Mouse (Mus musculus) embryonic facial prominence, embryonic 12.5 days (tissue): ENCODE data around the gene Tbx19. TPM values are rescaled to one million over a fixed set of nuclear protein-coding genes. Genes with fewer than 3 reads are reported as not detected.
A peak's percentile ranks its signal among the peaks of the same experiment; 100 is the strongest.

Experiments
- ATAC-seq: fragments of 200-750 bp; cut with Nextera tagmentation; 2 replicates; pipeline ENCODE4 v1.8.0; 2017; ENCODE audit not compliant: insufficient number of reproducible peaks, insufficient read depth, low FRiP score, low TSS enrichment
- H3K27ac ChIP-seq: fragments of 300-500 bp; sonication (generic); 2 replicates; pipeline ENCODE4 v1.5.1; 2016; ENCODE audit warnings: mild to moderate bottlenecking
- H3K27me3 ChIP-seq: fragments of 300-500 bp; sonication (generic); 2 replicates; pipeline ENCODE4 v1.6.1; 2016; ENCODE audit warnings: mild to moderate bottlenecking, moderate library complexity
- H3K36me3 ChIP-seq: fragments of 300-500 bp; sonication (generic); 2 replicates; pipeline ENCODE4 v1.6.1; 2016; ENCODE audit warnings: mild to moderate bottlenecking
- H3K4me1 ChIP-seq: fragments of 300-500 bp; sonication (generic); 2 replicates; pipeline ENCODE4 v1.6.1; 2016
- H3K4me2 ChIP-seq: fragments of 300-500 bp; sonication (generic); replicated peaks from 2 replicates; pipeline ENCODE4 v1.6.1; 2016; ENCODE audit warnings: mild to moderate bottlenecking, moderate library complexity
- H3K4me3 ChIP-seq: fragments of 300-500 bp; sonication (generic); 2 replicates; pipeline ENCODE4 v1.5.1; 2016; ENCODE audit warnings: mild to moderate bottlenecking
- H3K9ac ChIP-seq: fragments of 300-500 bp; sonication (generic); 2 replicates; pipeline ENCODE4 v1.6.1; 2016; ENCODE audit warnings: mild to moderate bottlenecking, moderate library complexity
- H3K9me3 ChIP-seq: fragments of 300-500 bp; sonication (generic); 2 replicates; pipeline ENCODE4 v1.6.1; 2016; ENCODE audit warnings: mild to moderate bottlenecking, moderate library complexity
- WGBS: fragments of 180-500 bp; shearing (Covaris S2); methylation state at CpG from one replicate; pipeline ENCODE4 v1.1.7; 2016; 5-methylcytosine and 5-hydroxymethylcytosine counted together
- polyA plus RNA-seq: library from polyadenylated mRNA; unstranded; fragments of >200 nt; fragmentation: Nextera tagmentation; extraction: Ambion mirVana; gene quantifications from 2 replicates; pipeline ENCODE4 v1.2.1, GENCODE M21; 2016

Tbx19 gene
- polyA plus RNA-seq, 1 experiment from 2014 or later: not detected

- Histone ChIP-seq H3K27me3 (no peaks in the 10 kb centered on the region), H3K27ac (no peak overlapping the region), H3K4me2 (no peak overlapping the region), H3K9me3 (no peaks in the 10 kb centered on the region), H3K36me3 (peaks cover 9% of the 10 kb centered on the region; the same call in 1 of the 2 replicates), H3K4me1 (no peaks in the 10 kb centered on the region), H3K9ac (no peak overlapping the region), H3K4me3 (no peak overlapping the region)
- ATAC-seq: no peak
- 76% methylated on average over 6 of the region's 6 CpGs for WGBS
These were observed 22.8 kb upstream of the Tbx19 start for GRCm38 (mm10) chr1:165183400-165183799.

DNA sequence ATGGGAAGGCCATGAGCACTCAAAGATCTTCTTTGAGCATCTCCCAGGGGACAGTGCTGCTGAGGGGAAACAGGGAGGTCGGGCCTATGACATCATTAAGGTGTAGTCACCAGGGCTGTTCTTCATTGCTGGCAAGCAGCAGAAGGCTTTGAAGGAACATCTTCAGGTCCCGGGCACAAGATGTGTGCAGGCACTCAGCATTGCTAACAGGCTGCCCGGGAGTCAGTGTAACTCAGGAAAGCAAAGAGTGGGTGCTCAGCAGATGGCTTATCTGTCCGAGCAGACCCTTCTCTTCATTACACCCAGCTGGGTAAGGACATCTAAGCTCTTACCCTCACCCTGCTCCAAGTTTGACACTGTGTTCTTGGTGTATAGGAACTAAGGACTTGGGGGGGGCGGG lies 18.7 kb upstream of the Tbx19 start:
- H3K4me3 ChIP-seq: no peak overlapping the region
- no peaks in the 10 kb centered on the region for H3K27me3 ChIP-seq
- ATAC-seq: no peak
- no peak overlapping the region for H3K9ac ChIP-seq
- no peaks in the 10 kb centered on the region for H3K9me3 ChIP-seq
- WGBS: 90% methylated on average over 5 of the region's 5 CpGs
- H3K36me3 ChIP-seq: peaks cover 17% of the 10 kb centered on the region; the same call in 1 of the 2 replicates
- no peaks in the 10 kb centered on the region for H3K4me1 ChIP-seq
- H3K27ac ChIP-seq: no peak overlapping the region
- H3K4me2 ChIP-seq: no peak overlapping the region

DNA sequence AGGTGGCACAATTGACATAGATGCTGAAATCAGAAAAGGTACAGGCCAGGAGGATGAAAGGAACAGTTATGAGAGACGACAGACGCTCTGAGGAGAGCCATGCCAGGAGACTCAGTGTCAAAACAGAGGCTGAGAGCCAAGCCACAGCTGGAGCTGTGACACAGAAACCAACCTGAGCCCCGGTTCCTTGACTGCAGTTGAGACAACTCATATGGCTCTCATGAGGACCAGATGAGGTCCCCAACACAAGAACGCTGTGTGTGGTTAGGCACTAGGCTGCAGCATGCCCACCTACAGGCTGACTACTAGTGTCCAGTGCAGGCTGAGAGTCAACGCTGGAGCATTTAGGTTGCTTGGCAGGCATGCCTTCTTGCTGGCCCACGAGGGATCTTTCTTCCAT lies 17.5 kb upstream of the Tbx19 start:
- ATAC-seq: no peak
- H3K9ac ChIP-seq: no peak overlapping the region
- peaks cover 12% of the 10 kb centered on the region; the same call in 1 of the 2 replicates for H3K36me3 ChIP-seq
- WGBS: 77% methylated on average over 6 of the region's 6 CpGs
- no peaks in the 10 kb centered on the region for H3K27me3 ChIP-seq
- H3K4me1 ChIP-seq: no peaks in the 10 kb centered on the region
- no peak overlapping the region for H3K27ac ChIP-seq
- H3K4me2 ChIP-seq: no peak overlapping the region
- no peak overlapping the region for H3K4me3 ChIP-seq
- no peaks in the 10 kb centered on the region for H3K9me3 ChIP-seq

- H3K4me1 ChIP-seq: no peaks in the 10 kb centered on the region
- 51% methylated on average over 9 of the region's 9 CpGs for WGBS
- H3K4me3 ChIP-seq: no peak overlapping the region
- no peaks in the 10 kb centered on the region for H3K27me3 ChIP-seq
- H3K9ac ChIP-seq: no peak overlapping the region
- H3K9me3 ChIP-seq: no peaks in the 10 kb centered on the region
- H3K27ac ChIP-seq: no peak overlapping the region
- peaks cover 12% of the 10 kb centered on the region; the same call in 1 of the 2 replicates for H3K36me3 ChIP-seq
- no peak overlapping the region for H3K4me2 ChIP-seq
- ATAC-seq: no peak
These were observed 13.6 kb upstream of the Tbx19 start for GRCm38 (mm10) chr1:165174059-165174616.

DNA sequence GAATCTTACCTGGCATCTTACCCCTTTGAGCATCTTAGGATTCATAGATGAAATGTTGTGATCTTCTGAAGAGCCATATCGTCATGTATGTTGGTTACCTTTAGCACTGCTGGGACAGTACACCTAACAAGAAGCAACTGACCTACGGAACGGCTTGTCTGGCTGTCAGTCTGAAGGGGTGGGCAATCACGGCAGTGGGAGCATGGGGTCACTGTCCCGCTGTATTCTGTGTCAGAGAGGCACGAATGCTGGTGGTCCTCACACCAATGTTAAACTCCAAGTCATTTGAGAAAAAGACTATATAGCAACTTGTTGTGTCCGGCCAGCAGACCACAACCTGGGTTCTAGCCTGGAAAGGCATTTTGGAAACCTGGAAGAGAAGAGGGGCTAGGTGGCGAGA lies 10.7 kb upstream of the Tbx19 start:
- no peaks in the 10 kb centered on the region for H3K4me1 ChIP-seq
- no peaks in the 10 kb centered on the region for H3K9me3 ChIP-seq
- no peaks in the 10 kb centered on the region for H3K27me3 ChIP-seq
- H3K4me2 ChIP-seq: no peak overlapping the region
- H3K9ac ChIP-seq: no peak overlapping the region
- no peak for ATAC-seq
- WGBS: 83% methylated on average over 8 of the region's 8 CpGs
- no peak overlapping the region for H3K27ac ChIP-seq
- no peaks in the 10 kb centered on the region for H3K36me3 ChIP-seq
- H3K4me3 ChIP-seq: no peak overlapping the region

- Histone ChIP-seq H3K4me1 (no peaks in the 10 kb centered on the region), H3K4me2 (no peak overlapping the region), H3K27me3 (no peaks in the 10 kb centered on the region), H3K9me3 (no peaks in the 10 kb centered on the region), H3K4me3 (no peak overlapping the region), H3K9ac (no peak overlapping the region), H3K36me3 (no peaks in the 10 kb centered on the region), H3K27ac (no peak overlapping the region)
- ATAC-seq: no peak
- 64% methylated on average over 5 of the region's 5 CpGs for WGBS
These were observed 9.6 kb upstream of the Tbx19 start for GRCm38 (mm10) chr1:165170157-165170556.

- no peaks in the 10 kb centered on the region for H3K9me3 ChIP-seq
- WGBS: 89% methylated on average over 3 of the region's 3 CpGs
- no peak overlapping the region for H3K27ac ChIP-seq
- H3K4me2 ChIP-seq: no peak overlapping the region
- no peaks in the 10 kb centered on the region for H3K4me1 ChIP-seq
- H3K4me3 ChIP-seq: no peak overlapping the region
- no peaks in the 10 kb centered on the region for H3K27me3 ChIP-seq
- H3K36me3 ChIP-seq: no peaks in the 10 kb centered on the region
- no peak overlapping the region for H3K9ac ChIP-seq
- no peak for ATAC-seq
These were observed 8.9 kb upstream of the Tbx19 start for GRCm38 (mm10) chr1:165169462-165169861.

- H3K4me2 ChIP-seq: no peak overlapping the region
- WGBS: 57% methylated on average over 6 of the region's 6 CpGs
- H3K9me3 ChIP-seq: no peaks in the 10 kb centered on the region
- no peak for ATAC-seq
- H3K4me3 ChIP-seq: no peak overlapping the region
- no peaks in the 10 kb centered on the region for H3K4me1 ChIP-seq
- H3K27ac ChIP-seq: no peak overlapping the region
- no peaks in the 10 kb centered on the region; the same call in 1 of the 2 replicates for H3K27me3 ChIP-seq
- no peaks in the 10 kb centered on the region for H3K36me3 ChIP-seq
- no peak overlapping the region for H3K9ac ChIP-seq
These were observed 4.3 kb upstream of the Tbx19 start for GRCm38 (mm10) chr1:165164920-165165319.

GRCm38 (mm10) chr1:165158841-165159240 lies 1.7 kb downstream of the Tbx19 start:
- no peak overlapping the region for H3K9ac ChIP-seq
- H3K4me3 ChIP-seq: no peak overlapping the region
- H3K4me2 ChIP-seq: no peak overlapping the region
- H3K27ac ChIP-seq: no peak overlapping the region
- WGBS: 79% methylated on average over 10 of the region's 10 CpGs
- no peaks in the 10 kb centered on the region for H3K36me3 ChIP-seq
- H3K27me3 ChIP-seq: no peaks in the 10 kb centered on the region; the same call in 1 of the 2 replicates
- H3K9me3 ChIP-seq: no peaks in the 10 kb centered on the region
- ATAC-seq: no peak
- H3K4me1 ChIP-seq: no peaks in the 10 kb centered on the region

DNA sequence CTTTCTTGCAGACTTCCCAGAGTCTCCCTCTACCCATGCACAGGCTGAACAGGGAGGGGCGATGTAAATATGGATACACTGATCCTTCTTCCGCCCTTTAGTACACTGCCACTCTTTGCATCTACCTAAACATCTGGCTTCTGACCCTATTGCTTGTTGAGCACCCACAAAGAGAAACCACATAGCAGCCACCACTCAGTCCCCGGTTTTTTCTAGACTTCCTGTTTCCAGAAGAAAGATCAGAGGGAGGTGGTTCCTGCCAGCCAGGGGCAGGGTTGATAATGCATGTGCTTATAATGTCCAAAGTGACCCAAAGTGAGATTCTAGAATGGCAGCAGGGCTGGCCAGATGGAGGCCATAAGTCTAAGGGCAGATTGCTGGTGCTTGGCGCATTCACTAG lies 6.4 kb downstream of the Tbx19 start:
- H3K27me3 ChIP-seq: no peaks in the 10 kb centered on the region
- H3K4me2 ChIP-seq: no peak overlapping the region
- H3K9me3 ChIP-seq: no peaks in the 10 kb centered on the region
- H3K4me3 ChIP-seq: no peak overlapping the region
- H3K36me3 ChIP-seq: no peaks in the 10 kb centered on the region
- H3K9ac ChIP-seq: no peak overlapping the region
- no peak overlapping the region for H3K27ac ChIP-seq
- 83% methylated on average over 4 of the region's 4 CpGs for WGBS
- ATAC-seq: no peak
- H3K4me1 ChIP-seq: no peaks in the 10 kb centered on the region

GRCm38 (mm10) chr1:165151216-165151615 lies 9.4 kb downstream of the Tbx19 start:
- H3K9me3 ChIP-seq: no peaks in the 10 kb centered on the region
- no peak overlapping the region for H3K4me2 ChIP-seq
- no peak overlapping the region for H3K4me3 ChIP-seq
- H3K27me3 ChIP-seq: no peaks in the 10 kb centered on the region
- H3K4me1 ChIP-seq: no peaks in the 10 kb centered on the region
- no peak for ATAC-seq
- no peak overlapping the region for H3K27ac ChIP-seq
- no peaks in the 10 kb centered on the region for H3K36me3 ChIP-seq
- 86% methylated on average over 8 of the region's 8 CpGs for WGBS
- no peak overlapping the region for H3K9ac ChIP-seq

- H3K9ac ChIP-seq: no peak overlapping the region
- H3K27ac ChIP-seq: no peak overlapping the region
- ATAC-seq: peak; percentile 70
- no peaks in the 10 kb centered on the region for H3K36me3 ChIP-seq
- no peaks in the 10 kb centered on the region for H3K9me3 ChIP-seq
- WGBS: 60% methylated on average over 12 of the region's 12 CpGs
- no peaks in the 10 kb centered on the region for H3K27me3 ChIP-seq
- H3K4me1 ChIP-seq: no peaks in the 10 kb centered on the region; the same call in 1 of the 2 replicates
- H3K4me3 ChIP-seq: no peak overlapping the region
- H3K4me2 ChIP-seq: no peak overlapping the region
These were observed 18.1 kb downstream of the Tbx19 start for GRCm38 (mm10) chr1:165142343-165142916.
